Mouse (Mus musculus) kidney, embryonic 14.5 days (tissue): ENCODE results near the gene Phxr2. TPM values are rescaled to one million over a fixed set of nuclear protein-coding genes. Genes with fewer than 3 reads are reported as not detected.

Experiments used
- ATAC-seq: fragments of 200-750 bp; cut with Nextera tagmentation; 2 replicates; pipeline ENCODE4 v1.8.0; 2017; ENCODE audit warnings: moderate number of reproducible peaks, mild to moderate bottlenecking, moderate TSS enrichment, moderate library complexity; ENCODE audit not compliant: low FRiP score, low TSS enrichment
- H3K27ac ChIP-seq: fragments of 300-500 bp; sonication (generic); 2 replicates; pipeline ENCODE4 v1.5.1; 2014; ENCODE audit warnings: low read depth, mild to moderate bottlenecking, low read length, moderate library complexity, mixed read lengths
- H3K27me3 ChIP-seq: fragments of 300-500 bp; sonication (generic); 2 replicates; pipeline ENCODE4 v1.6.1; 2014; ENCODE audit warnings: mild to moderate bottlenecking, low read length; ENCODE audit not compliant: control insufficient read depth, insufficient read depth
- H3K36me3 ChIP-seq: fragments of 300-500 bp; sonication (generic); 2 replicates; pipeline ENCODE4 v1.6.1; 2014; ENCODE audit warnings: low read length, mixed read lengths; ENCODE audit not compliant: control insufficient read depth, insufficient read depth
- H3K4me1 ChIP-seq: fragments of 300-500 bp; sonication (generic); 2 replicates; pipeline ENCODE4 v1.6.1; 2014; ENCODE audit warnings: low read length, mixed read lengths; ENCODE audit not compliant: control insufficient read depth, insufficient read depth
- H3K4me2 ChIP-seq: fragments of 300-500 bp; sonication (generic); replicated peaks from 2 replicates; pipeline ENCODE4 v1.6.1; 2014; ENCODE audit warnings: low read depth, mild to moderate bottlenecking, low read length
- H3K4me3 ChIP-seq: fragments of 300-500 bp; sonication (generic); 2 replicates; pipeline ENCODE4 v1.5.1; 2014; ENCODE audit warnings: mild to moderate bottlenecking, low read length
- H3K9ac ChIP-seq: fragments of 300-500 bp; sonication (generic); 2 replicates; pipeline ENCODE4 v1.6.1; 2014; ENCODE audit warnings: low read depth, mild to moderate bottlenecking, low read length, moderate library complexity
- H3K9me3 ChIP-seq: fragments of 300-500 bp; sonication (generic); 2 replicates; pipeline ENCODE4 v1.6.1; 2016; ENCODE audit warnings: low read length; ENCODE audit not compliant: control insufficient read depth
- WGBS: fragments of 180-500 bp; shearing (Covaris S2); extraction: QIAGEN DNeasy Blood & Tissue Kit; methylation state at CpG from one replicate; pipeline ENCODE4 v1.1.7; 2014; 5-methylcytosine and 5-hydroxymethylcytosine counted together
- polyA plus RNA-seq: library from polyadenylated mRNA; unstranded; fragments of >200 nt; fragmentation: Nextera tagmentation; extraction: Ambion mirVana; gene quantifications from 2 replicates; pipeline ENCODE4 v1.2.1, GENCODE M21; 2014

The Phxr2 gene
- polyA plus RNA-seq, 1 experiment from 2014 or later: not detected

GRCm38 (mm10) chr10:99113533-99113932, 12.6 kb downstream of the Phxr2 start:
- no peak for ATAC-seq
- Histone ChIP-seq H3K27ac (no peak overlapping the region), H3K9me3 (peaks cover 9% of the 10 kb centered on the region), H3K36me3 (peaks cover 17% of the 10 kb centered on the region), H3K4me3 (no peak overlapping the region), H3K9ac (no peak overlapping the region), H3K4me1 (peaks cover 26% of the 10 kb centered on the region), H3K4me2 (no peak overlapping the region), H3K27me3 (no peaks in the 10 kb centered on the region)
- WGBS: 37% methylated on average over 3 of the region's 3 CpGs

GRCm38 (mm10) chr10:99108431-99108982, 17.6 kb downstream of the Phxr2 start:
- peaks cover 9% of the 10 kb centered on the region for H3K9me3 ChIP-seq
- ATAC-seq: no peak
- H3K4me1 ChIP-seq: peaks cover 12% of the 10 kb centered on the region; the same call in 1 of the 2 replicates
- WGBS: 33% methylated on average over 12 of the region's 12 CpGs
- H3K4me3 ChIP-seq: peak overlapping the region; percentile 95
- H3K27me3 ChIP-seq: no peaks in the 10 kb centered on the region
- peak overlapping the region; percentile 97 for H3K4me2 ChIP-seq
- H3K27ac ChIP-seq: no peak overlapping the region
- H3K36me3 ChIP-seq: peaks cover 17% of the 10 kb centered on the region
- peak overlapping the region; percentile 91 for H3K9ac ChIP-seq

GRCm38 (mm10) chr10:99107964-99108363, 18.2 kb downstream of the Phxr2 start, which contains the start of gene Galnt4:
Gene Galnt4 (plus strand): TSS chr10:99108159.
- under 1% methylated on average over 22 of the region's 22 CpGs for WGBS
- H3K4me1 ChIP-seq: peaks cover 12% of the 10 kb centered on the region; the same call in 1 of the 2 replicates
- ATAC-seq: peak; percentile 87
- H3K9ac ChIP-seq: peak within 1 kb of the TSS; percentile 91
- peak within 1 kb of the TSS; percentile 97 for H3K4me2 ChIP-seq
- H3K4me3 ChIP-seq: peak within 1 kb of the TSS; percentile 95
- peak within 1 kb of the TSS; percentile 83 for H3K27ac ChIP-seq
- no peaks in the 10 kb centered on the region for H3K27me3 ChIP-seq
- H3K9me3 ChIP-seq: peaks cover 9% of the 10 kb centered on the region
- H3K36me3 ChIP-seq: peaks cover 17% of the 10 kb centered on the region

- under 1% methylated on average over 104 of the region's 106 CpGs for WGBS
- Histone ChIP-seq H3K4me3 (peak within 1 kb of the TSS; percentile 95), H3K9ac (peak within 1 kb of the TSS; percentile 91), H3K27ac (peak within 1 kb of the TSS; percentile 83), H3K27me3 (no peaks in the 10 kb centered on the region), H3K9me3 (peaks cover 9% of the 10 kb centered on the region), H3K36me3 (peaks cover 17% of the 10 kb centered on the region), H3K4me2 (peak within 1 kb of the TSS; percentile 97), H3K4me1 (peaks cover 12% of the 10 kb centered on the region; the same call in 1 of the 2 replicates)
- ATAC-seq: peak; percentile 93
Observed at GRCm38 (mm10) chr10:99106703-99107631, 19.2 kb downstream of the Phxr2 start, which contains the start of gene Poc1b. Gene Poc1b (plus strand): TSS chr10:99107036.

GRCm38 (mm10) chr10:99106311-99106702, 19.8 kb downstream of the Phxr2 start:
- no peak for ATAC-seq
- Histone ChIP-seq H3K4me1 (peaks cover 11% of the 10 kb centered on the region; the same call in 1 of the 2 replicates), H3K9me3 (peaks cover 9% of the 10 kb centered on the region), H3K4me2 (peak overlapping the region; percentile 97), H3K27ac (no peak overlapping the region), H3K4me3 (peak overlapping the region; percentile 95), H3K36me3 (peaks cover 17% of the 10 kb centered on the region), H3K9ac (peak overlapping the region; percentile 91; the same call in 1 of the 2 replicates), H3K27me3 (no peaks in the 10 kb centered on the region)
- WGBS: 40% methylated on average over 8 of the region's 8 CpGs

- ATAC-seq: no peak
- 86% methylated on average over 3 of the region's 3 CpGs for WGBS
- peaks cover 9% of the 10 kb centered on the region; the same call in 1 of the 2 replicates for H3K9me3 ChIP-seq
- H3K4me2 ChIP-seq: no peak overlapping the region
- H3K27ac ChIP-seq: no peak overlapping the region
- no peak overlapping the region for H3K4me3 ChIP-seq
- no peak overlapping the region for H3K9ac ChIP-seq
- no peaks in the 10 kb centered on the region for H3K27me3 ChIP-seq
- H3K4me1 ChIP-seq: peaks cover 6% of the 10 kb centered on the region; the same call in 1 of the 2 replicates
- H3K36me3 ChIP-seq: peaks cover 12% of the 10 kb centered on the region; the same call in 1 of the 2 replicates
Observed at GRCm38 (mm10) chr10:99105522-99105921, 20.6 kb downstream of the Phxr2 start.

- Histone ChIP-seq H3K27me3 (no peaks in the 10 kb centered on the region), H3K4me2 (no peak overlapping the region)
Observed at GRCm38 (mm10) chr10:99097374-99097773, 28.8 kb downstream of the Phxr2 start.

GRCm38 (mm10) chr10:99095114-99095513, 31.0 kb downstream of the Phxr2 start:
- Histone ChIP-seq H3K9ac (no peak overlapping the region), H3K4me2 (no peak overlapping the region), H3K9me3 (no peaks in the 10 kb centered on the region), H3K4me1 (no peaks in the 10 kb centered on the region), H3K4me3 (no peak overlapping the region), H3K27me3 (no peaks in the 10 kb centered on the region), H3K36me3 (no peaks in the 10 kb centered on the region), H3K27ac (no peak overlapping the region)
- no peak for ATAC-seq
- WGBS: 76% methylated on average over 2 of the region's 2 CpGs

More at GRCm38 (mm10) chr10:99097374-99097773, 28.8 kb downstream of the Phxr2 start:
- WGBS: 67% methylated on average over 10 of the region's 10 CpGs
- no peak overlapping the region for H3K4me3 ChIP-seq
- no peak overlapping the region for H3K27ac ChIP-seq
- H3K9me3 ChIP-seq: no peaks in the 10 kb centered on the region
- no peaks in the 10 kb centered on the region for H3K4me1 ChIP-seq
- no peak overlapping the region for H3K9ac ChIP-seq
- no peaks in the 10 kb centered on the region for H3K36me3 ChIP-seq
- no peak for ATAC-seq
